1 mouse cellular context compared by ENCODE assay signal in genomic region chr14:55788256-55789050, GRCm38 (mm10).
TF ChIP-seq lines count a peak whose summit lies in the region.

TSS of gene Ripk3 (minus strand) at chr14:55788865.

TF ChIP-seq in MEL, 35 proteins besides CTCF, POLR2A, EP300 and RAD21 (continued from another document):
- TF ChIP-seq TAL1 (IDR thresholded peaks at IDR 0.05; ENCODE audit: low read length) = no peak
- TF ChIP-seq CHD2 (IDR thresholded peaks at IDR 0.05; ENCODE audit: low read length) = no peak
- TF ChIP-seq MAFK (IDR thresholded peaks at IDR 0.05; ENCODE audit: borderline replicate concordance, low read depth, low read length) = no peak
TF ChIP-seq in MEL: peak in this region for 18.
